Mouse (Mus musculus) lung, embryonic 15.5 days (tissue): ENCODE data around the gene Tbc1d5. TPM values are rescaled to one million over a fixed set of nuclear protein-coding genes. Genes with fewer than 3 reads are reported as not detected.

Experiments used
- ATAC-seq: fragments of 200-750 bp; cut with Nextera tagmentation; 2 replicates; pipeline ENCODE4 v1.8.0; 2017; ENCODE audit warnings: moderate number of reproducible peaks, borderline replicate concordance; ENCODE audit not compliant: low FRiP score, low TSS enrichment; ENCODE audit errors: extremely low read depth
- H3K27ac ChIP-seq: fragments of 300-500 bp; sonication (generic); 2 replicates; pipeline ENCODE4 v1.5.1; 2015; ENCODE audit warnings: moderate library complexity, mild to moderate bottlenecking, inconsistent platforms
- H3K27me3 ChIP-seq: fragments of 300-500 bp; sonication (generic); 2 replicates; pipeline ENCODE4 v1.6.1; 2015; ENCODE audit warnings: inconsistent platforms
- H3K36me3 ChIP-seq: fragments of 300-500 bp; sonication (generic); 2 replicates; pipeline ENCODE4 v1.6.1; 2015; ENCODE audit warnings: inconsistent platforms
- H3K4me1 ChIP-seq: fragments of 300-500 bp; sonication (generic); 2 replicates; pipeline ENCODE4 v1.6.1; 2015; ENCODE audit warnings: inconsistent platforms
- H3K4me2 ChIP-seq: fragments of 300-500 bp; sonication (generic); 2 replicates; pipeline ENCODE4 v1.6.1; 2015; ENCODE audit warnings: inconsistent platforms, mild to moderate bottlenecking, moderate library complexity
- H3K4me3 ChIP-seq: fragments of 300-500 bp; sonication (generic); 2 replicates; pipeline ENCODE4 v1.5.1; 2015; ENCODE audit warnings: mild to moderate bottlenecking, inconsistent platforms
- H3K9ac ChIP-seq: fragments of 300-500 bp; sonication (generic); 2 replicates; pipeline ENCODE4 v1.6.1; 2015; ENCODE audit warnings: inconsistent platforms
- H3K9me3 ChIP-seq: fragments of 300-500 bp; sonication (generic); 2 replicates; pipeline ENCODE4 v1.6.1; 2016; ENCODE audit warnings: inconsistent platforms
- WGBS: fragments of 180-500 bp; shearing (Covaris S2); methylation state at CpG from one replicate; pipeline ENCODE4 v1.1.7; 2015; 5-methylcytosine and 5-hydroxymethylcytosine counted together
- polyA plus RNA-seq: library from polyadenylated mRNA; unstranded; fragments of >200 nt; fragmentation: Nextera tagmentation; extraction: Ambion mirVana; gene quantifications from 2 replicates; pipeline ENCODE4 v1.2.1, GENCODE M21; 2015

The Tbc1d5 gene
- polyA plus RNA-seq, 1 experiment from 2014 or later = 11.6 TPM

- Histone ChIP-seq H3K4me2 (no peak overlapping the region), H3K9ac (no peak overlapping the region), H3K9me3 (no peaks in the 10 kb centered on the region), H3K27ac (no peak overlapping the region), H3K4me3 (no peak overlapping the region), H3K27me3 (no peaks in the 10 kb centered on the region), H3K4me1 (no peaks in the 10 kb centered on the region), H3K36me3 (no peaks in the 10 kb centered on the region)
- ATAC-seq = no peak
- 91% methylated on average over 7 of the region's 7 CpGs for whole genome bisulfite sequencing
Observed at GRCm38 (mm10) chr17:50764387-50764786, 414.8 kb downstream of the Tbc1d5 start.

GRCm38 (mm10) chr17:50763407-50763806 is 415.7 kb downstream of the Tbc1d5 start:
- peak; percentile 49; the same call in 1 of the 2 replicates for ATAC-seq
- Histone ChIP-seq H3K4me2 (no peak overlapping the region), H3K4me3 (no peak overlapping the region), H3K4me1 (no peaks in the 10 kb centered on the region), H3K9ac (no peak overlapping the region), H3K9me3 (no peaks in the 10 kb centered on the region), H3K27me3 (no peaks in the 10 kb centered on the region), H3K36me3 (no peaks in the 10 kb centered on the region), H3K27ac (0 out of 2 replicates have a peak overlapping the region, but pooled peaks have one; percentile 20)
- whole genome bisulfite sequencing = 61% methylated on average over 5 of the region's 5 CpGs

DNA sequence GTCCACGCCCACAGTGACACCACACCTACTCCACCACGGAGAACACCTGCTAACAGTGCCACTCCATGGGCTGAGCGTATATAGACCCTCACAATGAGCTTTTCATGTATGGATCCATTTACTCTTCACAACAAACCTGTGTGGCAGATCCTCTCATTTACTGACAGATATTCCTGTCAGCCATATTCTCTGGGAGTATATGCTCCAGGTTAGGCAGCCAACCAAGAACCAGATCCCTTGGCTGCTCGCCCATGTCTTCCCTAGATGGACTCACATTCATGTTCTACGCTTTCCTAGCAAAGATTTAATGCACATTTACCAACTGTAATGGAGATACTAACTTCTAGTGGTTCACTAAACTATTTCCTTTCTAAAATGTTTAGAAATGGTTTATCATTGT is 416.9 kb downstream of the Tbc1d5 start:
- no peak for ATAC-seq
- Histone ChIP-seq H3K27me3 (no peaks in the 10 kb centered on the region), H3K9me3 (no peaks in the 10 kb centered on the region), H3K4me2 (no peak overlapping the region), H3K9ac (no peak overlapping the region), H3K4me1 (no peaks in the 10 kb centered on the region), H3K36me3 (no peaks in the 10 kb centered on the region), H3K27ac (no peak overlapping the region), H3K4me3 (no peak overlapping the region)
- WGBS = 80% methylated on average over 5 of the region's 5 CpGs

DNA sequence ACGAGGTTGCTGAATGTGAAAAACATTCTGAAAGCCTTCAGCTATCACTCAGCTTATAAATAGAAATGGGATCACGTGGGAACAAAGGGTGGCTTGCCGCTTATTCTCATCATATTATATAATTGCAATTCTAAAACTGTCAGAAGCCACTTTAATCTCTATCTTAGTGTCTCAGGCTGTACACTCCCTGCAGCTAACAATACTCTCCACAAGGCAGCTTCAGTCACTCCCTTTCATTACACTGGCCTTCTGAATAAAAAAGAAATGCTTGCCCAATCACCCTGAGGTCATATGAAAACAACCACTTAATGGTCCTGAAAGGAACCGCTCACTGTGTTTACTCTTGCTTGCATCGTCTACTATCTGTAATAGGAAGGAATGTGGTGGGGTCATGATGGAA is 418.1 kb downstream of the Tbc1d5 start:
- H3K36me3 ChIP-seq = no peaks in the 10 kb centered on the region
- no peak overlapping the region for H3K4me2 ChIP-seq
- no peak overlapping the region for H3K4me3 ChIP-seq
- no peaks in the 10 kb centered on the region for H3K27me3 ChIP-seq
- no peaks in the 10 kb centered on the region for H3K9me3 ChIP-seq
- H3K4me1 ChIP-seq = no peaks in the 10 kb centered on the region
- ATAC-seq = no peak
- H3K9ac ChIP-seq = no peak overlapping the region
- H3K27ac ChIP-seq = no peak overlapping the region
- WGBS = 39% methylated on average over 5 of the region's 5 CpGs

GRCm38 (mm10) chr17:50753356-50754138 is 425.6 kb downstream of the Tbc1d5 start:
- H3K27ac ChIP-seq = no peak overlapping the region
- no peak overlapping the region for H3K4me2 ChIP-seq
- no peaks in the 10 kb centered on the region for H3K9me3 ChIP-seq
- H3K4me1 ChIP-seq = no peaks in the 10 kb centered on the region
- H3K36me3 ChIP-seq = no peaks in the 10 kb centered on the region
- no peak overlapping the region for H3K9ac ChIP-seq
- 49% methylated on average over 9 of the region's 9 CpGs for WGBS
- ATAC-seq = no peak
- H3K27me3 ChIP-seq = no peaks in the 10 kb centered on the region
- H3K4me3 ChIP-seq = no peak overlapping the region

GRCm38 (mm10) chr17:50752753-50753152 is 426.4 kb downstream of the Tbc1d5 start:
- H3K27me3 ChIP-seq = no peaks in the 10 kb centered on the region
- H3K27ac ChIP-seq = no peak overlapping the region
- ATAC-seq = no peak
- WGBS = 91% methylated on average over 3 of the region's 3 CpGs
- no peak overlapping the region for H3K4me2 ChIP-seq
- H3K4me1 ChIP-seq = no peaks in the 10 kb centered on the region
- no peak overlapping the region for H3K9ac ChIP-seq
- no peak overlapping the region for H3K4me3 ChIP-seq
- no peaks in the 10 kb centered on the region for H3K36me3 ChIP-seq
- H3K9me3 ChIP-seq = no peaks in the 10 kb centered on the region

GRCm38 (mm10) chr17:50751911-50752310 is 427.2 kb downstream of the Tbc1d5 start:
- no peak for ATAC-seq
- Histone ChIP-seq H3K4me3 (no peak overlapping the region), H3K9ac (no peak overlapping the region), H3K36me3 (no peaks in the 10 kb centered on the region), H3K27me3 (no peaks in the 10 kb centered on the region), H3K4me2 (no peak overlapping the region), H3K4me1 (no peaks in the 10 kb centered on the region), H3K9me3 (no peaks in the 10 kb centered on the region), H3K27ac (no peak overlapping the region)
- WGBS = 78% methylated on average over 3 of the region's 3 CpGs

DNA sequence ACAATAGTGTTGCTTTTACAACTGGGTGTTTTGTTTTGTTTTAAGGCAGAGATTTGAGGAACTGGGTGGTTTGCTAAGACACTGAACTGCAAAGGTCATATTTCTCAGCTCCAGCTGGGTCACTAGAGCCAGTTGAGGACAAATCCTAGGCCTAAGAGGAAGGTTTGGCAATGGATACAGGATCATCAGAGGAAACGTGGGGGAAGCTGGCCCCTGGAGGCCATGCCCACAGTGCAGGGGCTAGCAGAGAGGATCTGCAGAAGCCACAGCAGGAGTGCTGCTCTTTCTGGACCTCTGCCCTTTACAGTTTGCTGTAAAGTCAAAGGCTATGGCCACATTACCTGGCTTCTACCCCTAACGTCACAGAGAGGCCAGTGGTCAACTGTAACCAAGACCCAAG is 428.3 kb downstream of the Tbc1d5 start:
- no peak overlapping the region for H3K27ac ChIP-seq
- ATAC-seq = no peak
- H3K4me3 ChIP-seq = no peak overlapping the region
- no peak overlapping the region for H3K9ac ChIP-seq
- no peaks in the 10 kb centered on the region for H3K4me1 ChIP-seq
- no peaks in the 10 kb centered on the region for H3K9me3 ChIP-seq
- no peaks in the 10 kb centered on the region for H3K36me3 ChIP-seq
- WGBS = 34% methylated on average over 2 of the region's 2 CpGs
- H3K4me2 ChIP-seq = no peak overlapping the region
- H3K27me3 ChIP-seq = no peaks in the 10 kb centered on the region

DNA sequence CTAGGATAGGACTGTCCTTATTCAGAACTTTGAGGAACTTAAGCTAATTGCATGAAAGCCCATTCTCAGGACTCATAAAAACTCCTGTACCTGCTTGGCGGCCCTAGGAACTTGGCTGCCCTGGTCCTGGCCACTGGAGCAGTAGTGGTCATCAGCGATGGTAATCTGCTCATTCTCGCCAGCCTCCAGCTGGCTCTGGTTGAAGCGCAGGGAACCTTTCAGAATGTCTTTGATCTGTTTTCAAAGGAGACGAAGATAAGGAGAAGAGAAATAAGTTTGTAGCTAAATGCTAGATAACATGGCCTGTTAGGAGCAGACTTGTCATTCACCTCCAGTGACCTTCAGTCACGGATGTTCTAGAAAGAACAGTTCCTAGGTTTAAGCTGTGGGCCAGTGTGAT is 437.8 kb downstream of the Tbc1d5 start:
- Histone ChIP-seq H3K4me2 (no peak overlapping the region), H3K9ac (no peak overlapping the region), H3K4me3 (no peak overlapping the region), H3K4me1 (peaks cover 9% of the 10 kb centered on the region), H3K27ac (no peak overlapping the region), H3K36me3 (no peaks in the 10 kb centered on the region), H3K9me3 (no peaks in the 10 kb centered on the region), H3K27me3 (no peaks in the 10 kb centered on the region)
- WGBS = 59% methylated on average over 6 of the region's 6 CpGs
- no peak for ATAC-seq

GRCm38 (mm10) chr17:50740804-50741203 is 438.3 kb downstream of the Tbc1d5 start:
- Histone ChIP-seq H3K4me3 (no peak overlapping the region), H3K4me2 (no peak overlapping the region), H3K9me3 (no peaks in the 10 kb centered on the region), H3K4me1 (peaks cover 15% of the 10 kb centered on the region), H3K36me3 (no peaks in the 10 kb centered on the region), H3K27ac (no peak overlapping the region), H3K9ac (no peak overlapping the region), H3K27me3 (no peaks in the 10 kb centered on the region)
- no peak for ATAC-seq
- 26% methylated on average over 1 of the region's 1 CpGs for WGBS

- WGBS = 78% methylated on average over 2 of the region's 2 CpGs
- Histone ChIP-seq H3K4me2 (no peak overlapping the region), H3K4me1 (peaks cover 27% of the 10 kb centered on the region), H3K9ac (no peak overlapping the region), H3K9me3 (no peaks in the 10 kb centered on the region), H3K36me3 (no peaks in the 10 kb centered on the region), H3K27me3 (no peaks in the 10 kb centered on the region), H3K27ac (no peak overlapping the region), H3K4me3 (no peak overlapping the region)
- no peak for ATAC-seq
Observed at GRCm38 (mm10) chr17:50738476-50738875, 440.7 kb downstream of the Tbc1d5 start.

- Histone ChIP-seq H3K4me3 (no peak overlapping the region), H3K27ac (no peak overlapping the region), H3K36me3 (no peaks in the 10 kb centered on the region), H3K9me3 (no peaks in the 10 kb centered on the region), H3K9ac (no peak overlapping the region), H3K27me3 (no peaks in the 10 kb centered on the region), H3K4me1 (peaks cover 27% of the 10 kb centered on the region), H3K4me2 (no peak overlapping the region)
- ATAC-seq = no peak
- WGBS = 55% methylated on average over 2 of the region's 2 CpGs
Observed at GRCm38 (mm10) chr17:50737068-50737467, 442.1 kb downstream of the Tbc1d5 start.
